Mouse (Mus musculus) gastrocnemius, postnatal 25 days (tissue): ENCODE results near the gene Ap1b1. TPM values are rescaled to one million over a fixed set of nuclear protein-coding genes. Genes with fewer than 3 reads are reported as not detected.

Experiments
- DNase-seq: peaks from one replicate; pipeline ENCODE4 v3.0.0; 2022
- total RNA-seq, 2 experiments: library from RNA; stranded (reverse); gene quantifications; 1 replicate in 1 of 2; 2 replicates in 1 of 2; pipeline ENCODE4 v1.2.3; 2021

The Ap1b1 gene
- total RNA-seq, 2 experiments from 2014 or later, result 31.0 to 36.4 TPM

DNA sequence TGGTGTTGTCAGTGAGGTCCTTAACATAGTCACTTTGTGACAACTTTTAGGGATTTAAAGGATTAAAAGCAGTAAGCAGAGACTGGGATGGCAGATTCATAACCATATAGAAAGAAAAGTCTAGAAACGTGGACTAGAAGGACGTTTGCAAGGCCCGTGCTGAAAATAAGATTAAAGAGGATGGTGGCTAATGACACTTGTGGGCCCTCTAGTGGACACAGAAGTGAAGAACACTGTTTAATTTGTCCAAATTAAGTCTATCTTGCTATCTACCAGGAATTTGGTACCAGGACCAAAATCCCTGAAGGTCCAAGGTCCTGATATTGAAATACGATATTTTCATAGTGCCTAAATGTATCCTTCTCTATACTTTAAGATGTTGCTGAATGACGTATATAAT lies 2.4 kb upstream of the Ap1b1 start:
- DNase-seq, result no peak

DNA sequence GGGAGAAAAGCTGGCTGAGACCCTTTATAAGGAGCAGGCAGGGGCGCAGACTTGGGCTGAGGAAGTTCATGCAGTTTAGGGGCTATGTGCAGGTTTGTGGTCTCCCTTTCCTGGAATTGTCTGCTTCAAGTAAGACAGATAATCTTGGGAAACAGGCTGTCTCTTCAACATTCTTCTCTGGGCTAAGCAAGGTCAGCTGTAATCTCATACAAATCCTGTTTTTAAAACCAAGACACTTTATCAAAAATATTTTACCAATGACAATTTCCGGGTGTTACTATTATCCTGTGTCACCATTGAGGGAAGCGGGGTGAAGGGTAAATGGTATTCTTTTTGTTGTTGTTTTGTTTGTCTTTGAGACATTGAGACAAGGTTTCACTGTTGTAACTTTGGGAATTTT lies 1.8 kb upstream of the Ap1b1 start:
- no peak for DNase-seq

- no peak for DNase-seq
Measured at GRCm38 (mm10) chr11:4987487-4987852, 846 bp downstream of the Ap1b1 start.

- peak; percentile 26 for DNase-seq
Measured at GRCm38 (mm10) chr11:4989187-4989586, 2.6 kb downstream of the Ap1b1 start.

- no peak for DNase-seq
Measured at GRCm38 (mm10) chr11:4992471-4992870, 5.8 kb downstream of the Ap1b1 start.

DNA sequence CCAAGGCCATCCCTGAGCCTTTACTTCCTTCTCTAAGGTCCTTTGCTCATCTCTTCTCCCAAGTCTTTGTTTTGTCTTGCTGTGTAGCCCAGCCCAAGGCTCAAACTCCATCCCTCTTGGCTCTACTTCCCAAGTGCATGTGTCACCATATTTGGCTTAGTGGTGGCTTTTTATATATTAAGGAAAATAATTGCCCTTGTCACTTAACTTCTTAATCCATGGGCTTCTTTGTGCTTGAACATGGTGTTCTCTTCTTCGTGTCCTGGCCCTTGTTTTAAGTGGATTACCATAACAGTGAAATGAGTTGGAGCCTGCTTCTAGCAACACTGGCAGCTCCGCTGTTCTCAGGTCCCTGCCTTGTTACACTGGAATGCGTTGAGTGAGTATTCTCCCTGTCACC lies 9.1 kb downstream of the Ap1b1 start:
- DNase-seq, result no peak

DNA sequence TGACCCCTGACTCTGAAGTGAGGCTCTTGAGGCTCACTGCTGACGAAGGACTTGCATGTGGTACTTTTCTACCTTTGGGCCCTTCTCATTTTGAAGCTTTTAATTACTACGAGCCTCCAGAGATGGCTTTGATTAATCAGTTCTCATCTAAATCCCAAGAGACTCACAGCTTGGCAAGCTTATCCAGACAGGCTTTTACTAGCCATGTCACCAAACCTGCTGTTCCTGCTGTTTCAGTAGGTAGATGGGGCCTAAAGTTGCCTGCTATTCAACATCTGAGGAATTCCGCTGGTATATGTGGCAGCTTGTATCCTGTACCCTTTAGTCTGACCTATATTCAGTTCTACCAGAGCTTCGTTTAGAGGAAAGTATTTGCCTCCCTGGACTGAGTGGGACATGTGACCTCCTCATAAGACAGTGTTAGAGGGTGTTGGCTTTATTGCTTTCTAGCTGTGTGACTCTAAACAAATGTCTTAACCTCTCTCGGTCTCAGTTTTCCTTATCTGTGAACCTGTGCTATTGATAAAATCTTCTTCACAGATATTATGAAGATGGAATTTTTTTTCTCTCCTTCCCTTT lies 10.1 kb downstream of the Ap1b1 start:
- DNase-seq, result no peak

- DNase-seq, result no peak
Measured at GRCm38 (mm10) chr11:4998352-4998751, 11.7 kb downstream of the Ap1b1 start.

- no peak for DNase-seq
Measured at GRCm38 (mm10) chr11:4998762-4999161, 12.1 kb downstream of the Ap1b1 start.

DNA sequence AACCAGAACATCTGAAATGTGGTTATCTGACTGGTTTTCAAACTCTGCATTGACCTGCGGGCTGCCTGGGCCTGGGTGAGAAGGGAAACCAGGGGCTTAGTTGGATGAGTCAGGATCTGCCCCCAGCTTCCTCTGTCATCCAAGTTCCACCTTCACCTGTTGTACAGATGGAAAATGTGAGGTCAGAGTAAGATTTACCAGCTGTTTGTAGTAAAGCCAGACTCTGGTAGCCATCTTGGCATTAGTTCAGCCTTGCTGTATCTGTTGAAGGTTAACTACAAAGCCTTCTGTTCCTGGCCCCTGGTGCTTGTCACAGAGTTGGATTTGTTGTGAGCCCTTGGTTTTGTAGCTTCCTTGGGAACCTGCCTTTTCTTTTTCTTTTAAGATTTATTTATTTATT lies 13.6 kb downstream of the Ap1b1 start:
- no peak for DNase-seq

GRCm38 (mm10) chr11:5002826-5003225 lies 16.2 kb downstream of the Ap1b1 start:
- no peak for DNase-seq

- no peak for DNase-seq
Measured at GRCm38 (mm10) chr11:5005528-5005927, 18.9 kb downstream of the Ap1b1 start.

DNA sequence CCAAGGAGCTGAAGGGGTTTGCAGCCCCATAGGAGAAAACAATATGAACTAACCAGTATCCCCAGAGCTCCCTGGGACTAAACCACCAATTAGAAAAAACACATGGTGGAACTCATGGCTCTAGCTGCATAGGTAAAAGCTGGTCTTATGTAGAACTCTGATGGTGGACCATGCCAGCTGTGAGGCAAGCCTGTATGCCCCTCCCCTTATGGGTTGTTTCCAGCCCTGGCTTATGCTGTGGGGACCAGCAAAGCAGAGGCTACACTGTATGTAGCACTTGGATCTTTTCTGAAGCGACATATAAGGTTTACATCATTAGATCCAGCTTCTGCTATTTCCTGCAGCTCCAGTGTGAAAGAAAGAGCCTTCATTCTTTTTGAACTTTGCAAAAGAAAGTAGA lies 20.6 kb downstream of the Ap1b1 start:
- DNase-seq, result no peak

- DNase-seq, result no peak
Measured at GRCm38 (mm10) chr11:5008867-5009266, 22.2 kb downstream of the Ap1b1 start.

- no peak for DNase-seq
Measured at GRCm38 (mm10) chr11:5009354-5010074, 22.9 kb downstream of the Ap1b1 start.

- no peak for DNase-seq
Measured at GRCm38 (mm10) chr11:5010205-5010604, 23.6 kb downstream of the Ap1b1 start.

DNA sequence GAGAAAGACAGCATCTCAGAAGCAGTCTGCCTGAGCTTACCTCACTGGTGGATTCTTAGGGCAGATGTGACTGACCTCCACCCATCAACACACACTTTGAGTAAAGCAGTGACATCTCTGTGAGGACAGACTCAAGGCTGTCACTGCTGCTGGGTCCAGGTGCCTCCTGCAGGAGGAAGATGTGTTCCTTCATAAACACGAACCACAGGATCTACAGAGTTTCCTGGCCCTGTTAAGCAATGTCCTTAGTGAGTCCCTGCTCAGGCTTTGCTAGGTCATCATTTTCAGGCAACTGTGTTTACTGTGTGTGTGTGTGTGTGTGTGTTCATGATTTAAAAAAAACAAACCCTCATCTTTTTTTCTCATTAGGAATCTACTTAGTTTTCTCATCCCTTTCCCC lies 24.9 kb downstream of the Ap1b1 start:
- DNase-seq, result no peak

- no peak for DNase-seq
Measured at GRCm38 (mm10) chr11:5012213-5012715, 25.6 kb downstream of the Ap1b1 start.

DNA sequence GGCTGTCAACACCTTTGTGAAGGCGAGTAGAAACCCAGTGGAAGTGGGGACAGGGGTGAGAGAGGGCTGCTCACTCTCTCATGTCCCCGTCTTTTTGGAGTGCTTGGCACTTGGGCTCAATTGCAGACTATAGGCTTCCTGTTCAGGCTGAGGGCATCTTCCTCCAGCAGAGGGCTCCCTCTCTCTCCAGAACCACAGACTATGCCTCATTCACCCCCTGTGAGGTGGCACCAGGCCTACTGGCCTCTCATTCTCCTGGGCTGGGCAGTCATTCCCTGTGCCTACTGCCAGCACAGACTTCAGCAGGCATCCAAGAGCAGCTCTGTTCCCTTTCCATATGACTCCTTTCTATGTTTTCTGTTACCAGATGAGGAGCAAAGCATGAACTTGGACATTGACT lies 29.1 kb downstream of the Ap1b1 start:
- peak; percentile 83 for DNase-seq

GRCm38 (mm10) chr11:5016286-5016685 lies 29.7 kb downstream of the Ap1b1 start:
- DNase-seq, result no peak

DNA sequence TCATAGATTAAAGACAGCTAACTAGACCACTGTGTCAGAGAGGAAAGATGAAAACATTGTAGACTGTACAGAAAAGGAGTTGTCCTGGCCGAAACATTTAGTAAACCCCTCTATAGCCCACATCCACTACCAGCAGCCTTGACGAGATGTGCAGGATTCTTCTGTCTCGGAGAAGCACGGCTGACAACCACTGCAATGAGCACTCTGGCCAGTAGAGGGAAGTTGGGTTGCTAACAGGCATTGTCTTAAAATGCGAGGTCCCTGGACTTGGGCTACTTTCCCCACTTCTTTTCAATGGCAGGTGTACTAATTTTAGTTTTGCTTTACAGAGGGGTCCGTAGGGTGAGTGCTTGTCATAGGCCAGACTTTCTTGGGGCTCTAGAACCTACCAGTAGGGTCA lies 30.9 kb downstream of the Ap1b1 start:
- no peak for DNase-seq

DNA sequence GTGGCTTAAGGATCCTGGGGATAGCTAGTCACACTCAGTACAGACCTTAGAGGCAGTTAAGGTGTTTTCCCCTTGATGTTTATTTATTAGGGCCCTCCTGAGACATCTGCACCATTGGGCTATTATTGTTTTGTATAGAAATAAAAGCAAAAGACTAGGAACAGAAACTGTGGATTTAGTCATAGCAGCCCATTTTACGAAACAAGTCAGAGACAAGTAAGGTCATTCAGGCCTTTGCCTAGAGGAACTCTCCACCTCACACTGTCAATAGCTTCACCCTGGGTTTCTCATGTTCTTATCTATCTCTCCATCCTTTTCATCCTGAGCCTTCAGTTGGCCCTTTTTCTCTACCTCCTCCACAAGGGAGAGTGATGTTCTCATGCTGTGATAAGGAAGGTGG lies 38.5 kb downstream of the Ap1b1 start:
- no peak for DNase-seq

DNA sequence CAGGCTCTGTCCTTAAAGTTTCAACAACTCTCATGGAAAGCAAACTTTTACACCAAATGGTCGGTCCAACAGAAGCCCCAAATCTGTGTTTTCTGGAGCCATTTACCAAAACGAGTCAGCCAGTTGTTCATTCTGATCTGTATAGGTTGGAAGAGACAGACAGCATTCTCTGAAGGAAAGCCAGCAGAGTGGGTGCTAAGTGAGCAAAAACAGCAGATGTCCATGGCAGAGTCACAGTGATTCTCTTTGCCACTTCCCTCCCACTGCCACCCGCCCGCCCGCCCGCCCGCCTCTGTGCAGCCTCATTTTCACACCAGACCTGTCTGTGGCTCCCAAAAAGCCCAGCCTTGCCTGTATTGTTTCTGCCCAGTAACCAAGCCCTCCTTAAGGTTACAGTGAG lies 41.6 kb downstream of the Ap1b1 start:
- no peak for DNase-seq

GRCm38 (mm10) chr11:5032706-5033105 lies 46.1 kb downstream of the Ap1b1 start:
- DNase-seq, result no peak
